Mouse (Mus musculus) testis, adult 2 months (tissue): Measurements from ENCODE around the gene Eif2d.

Source experiments
- CTCF ChIP-seq: fragments of 200-500 bp; IDR thresholded peaks from 2 replicates; pipeline ENCODE4 v1.5.1; 2012; ENCODE audit warnings: low read depth, mild to moderate bottlenecking, inconsistent platforms, low read length, moderate library complexity; ENCODE audit not compliant: control insufficient read depth, insufficient read depth, insufficient replicate concordance
- POLR2A ChIP-seq: fragments of 200-500 bp; IDR thresholded peaks from 2 replicates; pipeline ENCODE4 v1.6.1; 2012; ENCODE audit warnings: low read depth, mild to moderate bottlenecking, inconsistent platforms, low read length, moderate library complexity; ENCODE audit not compliant: control insufficient read depth

DNA sequence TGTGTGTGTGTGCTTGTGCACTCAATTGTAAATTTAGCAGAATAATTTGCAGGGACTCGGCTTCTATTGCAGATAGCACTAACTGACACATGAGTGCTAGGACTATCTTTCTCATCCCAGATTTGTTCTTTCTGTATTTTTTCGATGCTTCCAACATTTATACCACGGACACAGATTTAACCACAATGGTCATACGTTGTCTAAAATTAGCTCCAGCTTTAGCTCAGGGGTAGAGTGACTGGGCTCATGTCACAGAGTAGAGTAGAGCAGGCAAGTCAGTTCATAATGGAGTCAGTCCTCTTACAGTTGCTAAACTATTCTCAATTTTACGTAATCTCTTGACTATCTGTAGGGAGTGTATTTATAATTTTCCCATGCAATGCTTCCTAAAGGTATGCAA is 75.7 kb downstream of the Eif2d start:
- TF ChIP-seq POLR2A (no peak), CTCF (no peak)
